Mouse (Mus musculus) naive thymus-derived CD4-positive, alpha-beta T cell, adult 2 months (primary cell): ENCODE measurements around the gene Clec11a.
A peak's percentile ranks its signal among the peaks of the same experiment; 100 is the strongest.

Experiments
- DNase-seq: peaks from one replicate; pipeline ENCODE4 v3.0.0-alpha.2; 2011; ENCODE audit warnings: low read depth

Gene Clec11a

DNA sequence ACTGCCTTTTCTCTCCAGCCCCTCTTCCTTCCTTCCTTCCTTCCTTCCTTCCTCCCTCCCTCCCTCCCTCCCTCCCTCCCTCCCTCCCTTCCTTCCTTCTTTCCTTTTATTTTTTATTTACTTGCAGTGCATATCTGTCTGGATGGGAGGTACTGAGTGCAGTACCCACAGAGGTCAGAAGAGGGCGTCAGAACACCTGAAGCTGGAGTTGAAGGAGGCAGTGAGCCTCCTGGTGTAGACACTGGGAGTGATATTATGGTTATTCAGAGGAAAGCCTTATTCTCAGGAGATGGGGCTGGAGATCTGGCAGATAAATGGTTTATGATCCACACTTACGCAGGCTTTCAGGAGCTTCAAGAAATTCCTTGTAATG is 29.5 kb downstream of the Clec11a start:
- peak; percentile 49 for DNase-seq

DNA sequence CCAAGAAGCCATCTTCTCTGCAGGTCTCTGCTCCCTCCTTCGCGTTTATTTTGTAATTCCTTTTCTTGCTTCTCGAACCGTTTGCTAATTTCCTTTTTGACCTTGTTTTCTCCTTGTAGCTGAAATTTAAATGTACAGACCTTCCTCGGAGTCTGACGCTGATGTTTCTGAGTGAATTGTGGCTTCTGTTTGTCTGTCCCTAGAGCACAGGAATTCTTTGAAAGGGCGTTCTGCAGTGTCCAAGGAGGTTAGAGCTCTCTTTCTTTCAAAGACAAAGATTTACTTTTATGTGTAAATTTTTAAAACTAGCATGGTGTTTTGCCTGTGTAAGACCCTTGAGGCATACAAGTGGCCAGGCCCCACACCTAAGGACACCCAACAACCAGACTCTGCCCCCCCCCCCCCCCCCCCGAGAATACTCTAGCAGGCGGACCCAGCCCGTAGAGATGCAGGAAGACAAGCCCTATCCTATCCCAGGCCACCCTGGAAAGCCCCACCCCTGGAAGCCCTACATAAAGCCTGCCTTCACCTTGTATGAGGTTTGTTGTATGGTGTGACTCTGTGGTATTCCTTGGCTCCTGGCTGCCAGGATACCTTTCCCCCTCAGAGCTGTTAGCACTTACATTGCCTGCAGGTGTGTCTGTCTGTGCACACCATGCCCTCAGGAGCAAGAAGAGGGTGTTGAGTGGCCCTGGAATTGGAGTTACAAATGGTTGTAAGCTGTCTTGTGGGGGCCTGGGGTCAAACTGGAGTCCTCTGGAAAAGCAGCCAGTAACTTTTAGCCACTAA is 30.0 kb downstream of the Clec11a start:
- no peak for DNase-seq

DNA sequence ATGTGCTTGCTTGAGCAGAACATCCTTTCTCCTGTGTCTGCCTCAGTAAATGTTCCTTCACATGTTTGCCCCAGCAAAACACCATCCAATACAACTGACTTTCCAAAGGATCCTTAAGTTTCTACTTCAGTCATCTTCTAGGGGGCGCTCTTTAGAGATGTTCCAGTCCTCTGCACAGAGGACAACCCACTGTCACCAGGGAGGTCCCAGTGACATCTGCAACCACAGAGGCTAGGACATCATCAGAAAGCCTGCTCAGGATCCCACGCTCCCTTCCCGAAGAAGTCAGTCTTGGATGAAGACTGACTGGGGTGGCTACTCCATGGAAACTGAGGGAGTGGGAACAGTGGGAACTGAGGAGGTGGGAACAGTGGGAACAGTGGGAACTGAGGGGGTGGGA is 31.2 kb downstream of the Clec11a start:
- DNase-seq: no peak

DNA sequence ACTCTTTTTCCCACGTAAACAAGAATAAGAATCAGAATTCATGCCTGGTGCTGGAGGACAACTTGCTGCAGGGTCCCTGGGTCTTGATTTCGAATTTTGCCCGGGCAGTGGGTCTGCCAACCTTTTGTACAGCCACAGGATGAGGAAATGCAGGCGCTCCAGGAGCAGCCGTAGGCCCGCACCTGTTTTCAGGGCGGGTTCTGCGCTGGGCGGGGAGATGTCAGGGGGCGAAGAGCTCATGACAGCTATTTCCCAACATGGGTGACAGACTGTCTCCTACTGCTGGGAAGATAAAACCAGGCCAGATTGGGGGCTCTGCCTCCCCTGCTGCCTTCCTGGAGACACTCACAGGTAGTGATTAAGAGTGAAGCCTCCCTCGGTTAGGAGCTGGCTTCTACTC is 32.6 kb downstream of the Clec11a start:
- DNase-seq: no peak

DNA sequence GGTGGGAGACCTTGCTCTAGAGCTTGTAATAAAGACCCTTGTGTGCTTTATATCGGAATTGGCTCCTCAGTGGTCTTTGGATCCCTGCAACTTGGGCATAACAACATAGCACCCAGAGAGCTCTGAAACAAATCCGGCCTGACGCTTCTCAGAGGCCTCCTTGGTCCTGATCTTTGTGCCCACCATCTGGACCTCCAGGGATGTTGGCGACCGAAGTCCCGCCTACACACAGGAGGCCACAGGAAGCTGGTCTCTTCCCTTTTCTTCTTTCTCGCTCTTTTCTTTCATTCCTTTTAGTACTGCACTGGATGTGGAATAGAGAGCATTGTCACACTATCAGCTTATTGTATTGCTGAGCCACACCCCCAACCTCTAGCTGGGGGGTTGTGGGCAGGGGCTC is 33.3 kb downstream of the Clec11a start:
- no peak for DNase-seq

DNA sequence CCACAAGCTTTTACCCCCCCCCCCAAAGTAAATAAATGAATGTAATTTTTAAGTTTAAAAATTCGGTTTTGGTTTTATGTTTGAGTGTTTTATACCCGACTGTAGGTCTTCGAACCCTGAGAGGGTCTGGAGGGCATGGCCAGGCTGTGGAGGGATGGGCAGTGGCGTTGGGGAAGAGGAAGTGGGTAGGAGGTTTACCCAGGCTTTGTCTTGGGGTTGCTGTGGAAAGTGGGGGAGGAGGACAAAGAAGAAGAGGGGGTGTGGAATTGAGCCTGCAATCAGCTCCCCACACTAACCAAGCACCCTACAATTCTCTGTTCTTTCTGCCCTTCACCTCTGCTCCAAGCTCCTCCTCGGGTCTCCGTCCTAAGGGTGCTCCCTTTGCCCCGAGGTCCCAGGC is 34.2 kb downstream of the Clec11a start:
- DNase-seq: no peak

DNA sequence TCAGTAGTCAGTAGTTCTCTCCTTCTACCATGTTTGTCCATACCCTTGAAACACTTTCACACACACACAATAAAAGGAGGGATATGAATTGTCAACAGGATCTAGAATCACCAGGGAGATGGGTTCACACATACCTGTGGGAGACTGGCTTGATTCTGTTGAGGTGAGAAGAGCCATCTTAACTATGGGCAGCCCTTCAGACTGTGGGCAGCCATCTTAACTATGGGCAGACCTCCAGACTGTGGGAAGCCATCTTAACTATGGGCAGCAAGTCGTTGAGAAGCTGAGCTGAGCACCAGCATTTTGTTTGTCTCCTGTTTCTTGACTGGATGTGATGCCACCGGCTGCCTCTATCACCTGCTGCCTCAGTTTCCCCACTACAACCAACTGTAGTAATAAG is 35.4 kb downstream of the Clec11a start:
- DNase-seq: peak; percentile 31

DNA sequence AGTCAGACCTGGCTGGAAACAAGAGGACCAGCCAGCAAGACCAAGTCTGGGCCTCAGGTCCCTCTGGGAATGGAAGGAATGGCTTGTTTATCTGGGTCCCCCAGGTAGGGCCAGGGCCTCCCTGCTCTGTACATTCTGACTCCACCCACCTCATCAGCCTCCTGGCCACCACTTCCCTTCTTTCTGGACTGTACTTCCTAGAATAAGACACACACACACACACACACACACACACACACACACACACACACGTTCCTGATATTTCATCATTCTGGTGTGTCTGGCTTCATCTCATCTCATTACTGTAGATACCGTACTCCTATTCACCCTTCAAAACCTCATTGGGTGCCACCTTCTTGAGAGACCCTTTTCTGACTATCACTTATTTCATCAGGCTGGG is 37.3 kb downstream of the Clec11a start:
- DNase-seq: no peak

DNA sequence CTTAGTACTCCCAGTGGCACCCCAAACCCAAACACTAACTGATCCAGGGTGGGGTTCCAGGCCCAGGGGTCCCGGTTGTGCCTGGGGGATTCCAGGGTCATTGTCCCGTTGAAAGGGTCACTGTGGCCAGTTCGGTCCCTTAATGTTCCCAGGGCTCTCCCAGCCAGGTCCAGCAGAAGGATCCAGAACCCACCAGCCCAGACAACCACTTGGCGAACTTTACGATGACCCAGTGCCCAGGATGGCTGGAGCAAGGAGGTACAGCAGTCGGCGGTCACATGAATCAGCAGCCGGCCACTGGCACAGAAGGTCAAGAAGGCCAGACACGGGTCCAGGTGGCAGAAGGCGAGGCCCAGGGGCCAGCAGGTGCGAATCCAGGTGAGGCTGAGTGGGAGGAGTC is 38.6 kb downstream of the Clec11a start:
- no peak for DNase-seq

DNA sequence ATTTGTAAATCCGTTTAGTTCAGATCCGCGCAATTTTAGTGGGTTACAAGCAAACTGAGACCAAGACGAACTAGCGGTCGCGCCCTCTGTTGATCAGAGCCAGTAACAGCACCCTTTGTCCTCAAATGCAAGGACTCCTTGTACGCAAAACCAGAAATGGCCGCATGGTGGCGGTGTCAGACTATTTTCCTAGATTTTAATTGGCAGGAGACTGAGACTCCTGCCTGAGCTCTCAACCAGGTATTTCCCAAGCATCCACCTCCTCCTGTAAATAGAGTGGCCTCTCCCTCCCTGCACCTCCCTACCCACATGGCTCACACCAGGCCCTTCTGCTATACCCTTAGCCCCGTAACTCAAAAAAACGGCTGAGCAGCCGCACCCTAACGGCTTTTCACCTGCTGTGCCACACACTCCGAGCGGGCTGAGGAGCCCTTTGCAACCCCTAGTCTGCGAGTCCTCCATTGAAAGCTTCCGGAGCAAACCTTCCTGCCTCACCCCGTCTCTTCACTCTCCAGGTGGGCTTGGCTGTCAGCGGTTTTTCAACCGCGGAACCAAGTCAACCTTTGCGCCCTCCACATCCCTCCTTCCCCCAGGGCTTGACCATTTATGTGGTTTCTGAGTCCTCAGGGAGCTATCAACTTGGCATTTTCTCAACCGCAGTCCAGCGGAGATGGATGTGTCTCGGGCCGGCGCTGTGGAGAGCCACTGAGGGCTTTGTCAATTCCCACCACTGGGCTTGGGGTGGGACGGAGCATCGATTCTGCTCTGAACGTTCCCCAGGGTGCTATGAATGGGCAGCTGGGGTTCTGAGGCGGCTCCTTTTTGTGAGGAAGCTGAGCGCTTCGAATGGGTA is 43.7 kb downstream of the Clec11a start:
- peak; percentile 96 for DNase-seq

DNA sequence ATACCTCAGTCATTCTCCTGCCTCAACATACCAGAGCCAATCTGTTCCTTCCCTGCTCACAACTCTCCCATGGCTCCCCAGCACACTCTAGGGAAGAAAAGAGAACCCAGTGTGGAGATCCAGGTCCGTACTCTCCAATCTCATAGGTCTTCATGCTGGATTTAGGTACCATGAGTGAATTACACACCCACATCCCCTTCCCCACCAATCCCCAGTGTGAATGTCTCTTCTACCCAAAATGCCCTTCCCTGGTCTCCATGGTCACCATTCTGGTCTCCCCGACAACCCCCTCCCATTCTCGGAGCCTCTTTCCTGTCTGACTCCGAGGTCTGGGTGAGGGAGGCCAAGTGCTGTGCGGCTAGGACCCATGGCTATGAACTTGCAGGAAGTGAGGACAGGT is 45.6 kb downstream of the Clec11a start, which contains the start of gene Gm15517:
Gm15517 (plus strand) TSS at position 301 of the 400 bp plus-strand sequence.
- DNase-seq: no peak

DNA sequence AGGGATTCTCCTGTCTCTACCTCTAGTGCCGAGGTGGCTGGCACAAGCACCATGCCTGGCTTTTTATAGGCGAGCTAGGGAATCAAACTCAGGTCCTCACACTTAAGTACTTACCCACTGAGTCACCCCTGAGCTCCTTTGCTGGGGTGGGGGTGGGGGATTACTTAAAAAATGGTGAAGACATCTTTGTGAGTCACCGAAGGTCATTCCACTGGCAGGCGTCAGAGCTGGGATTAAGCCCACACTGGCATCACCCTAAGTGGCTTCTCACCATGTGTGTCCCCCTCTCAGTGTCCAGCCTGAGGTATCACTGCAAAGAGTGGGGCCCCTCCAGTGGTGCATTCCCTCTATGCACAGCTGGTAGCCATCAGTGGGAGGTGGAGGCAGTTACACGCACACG is 46.3 kb downstream of the Clec11a start:
- no peak for DNase-seq

DNA sequence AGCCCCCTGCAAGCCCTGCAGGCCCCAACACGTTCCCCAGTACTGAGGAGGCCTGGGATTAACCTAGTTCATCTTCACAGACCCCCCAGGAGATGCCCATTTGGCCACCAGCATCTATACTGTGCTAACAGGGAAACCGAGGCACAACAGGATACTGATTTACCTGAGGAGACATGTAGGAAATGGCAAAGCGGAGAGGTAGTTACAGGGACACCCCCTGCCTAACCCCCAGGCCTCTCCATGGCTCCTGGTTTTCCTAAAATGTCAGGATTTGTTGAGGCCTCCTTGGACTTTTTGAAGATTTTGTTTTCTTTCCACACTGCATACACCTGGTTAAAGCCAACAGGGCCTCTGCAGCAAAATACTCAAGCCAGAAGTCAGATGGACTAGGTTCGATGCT is 49.4 kb downstream of the Clec11a start, which contains the start of gene Acp4:
Acp4 (minus strand) TSS at position 101 of the 400 bp plus-strand sequence.
- DNase-seq: no peak

DNA sequence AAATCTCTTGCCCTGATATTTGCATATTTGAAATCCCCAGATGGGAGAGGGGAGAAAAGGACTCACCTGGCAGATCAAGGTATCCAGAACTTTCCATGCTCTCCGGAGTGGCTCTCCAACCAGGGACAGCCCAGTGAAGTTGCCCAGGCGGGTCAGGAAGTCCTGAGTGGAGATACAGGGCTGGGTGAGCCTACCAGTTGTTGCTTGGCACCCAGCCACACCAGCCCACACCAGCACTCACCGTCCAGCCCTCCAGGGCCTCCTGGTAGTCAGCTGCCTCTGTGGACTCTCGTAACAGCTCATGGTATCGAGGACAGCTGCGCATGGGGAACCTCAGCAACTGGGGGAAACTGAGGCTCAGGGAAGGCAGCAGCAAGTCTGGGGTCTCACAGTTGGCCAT is 51.8 kb downstream of the Clec11a start:
- no peak for DNase-seq

DNA sequence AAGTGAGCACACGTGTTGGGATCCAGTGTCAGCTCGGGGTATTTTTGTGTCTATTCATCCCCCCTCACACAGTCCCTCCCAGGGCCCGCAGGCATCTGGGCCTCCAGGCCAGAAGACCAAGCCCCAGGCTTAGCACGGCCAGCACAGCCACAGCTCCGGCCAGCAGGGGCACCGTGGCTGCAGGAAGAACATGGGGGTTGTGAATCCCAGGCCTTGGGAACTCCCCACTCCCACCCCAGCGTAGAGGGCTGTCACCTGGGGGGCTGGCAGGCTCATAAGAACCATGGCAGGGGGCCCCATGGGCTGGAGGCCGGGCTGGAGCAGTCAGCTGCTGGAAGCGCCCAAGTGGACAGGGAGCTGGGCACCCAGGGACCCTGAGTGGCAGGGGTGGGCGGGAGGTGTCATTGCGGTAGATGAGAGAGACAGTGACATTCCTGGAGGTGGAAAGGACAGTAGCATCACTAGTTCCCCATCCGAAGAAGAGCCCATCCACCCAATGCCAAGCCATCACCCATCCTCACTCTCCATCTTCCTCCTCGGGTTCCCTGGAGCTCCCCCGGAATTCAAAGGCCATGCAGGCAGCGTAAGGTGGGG is 53.6 kb downstream of the Clec11a start:
- no peak for DNase-seq
